Mouse (Mus musculus): ENCODE measurements around the gene Pa2g4. TPM values are rescaled to one million over a fixed set of nuclear protein-coding genes. Genes with fewer than 3 reads are reported as not detected.
A peak's percentile ranks its signal among the peaks of the same experiment; 100 is the strongest.
"Not testable (repeated sequence)": the region's sequence is repeated elsewhere in the genome, so short reads cannot be mapped to it uniquely, and the experiment has no call there.

Gene Pa2g4
- polyA plus RNA-seq (2012; ENCODE audit: insufficient read depth, insufficient read length, low replicate concordance, missing spikeins), result not detected in 2 replicates

- H3K27ac ChIP-seq (ENCODE audit: insufficient read depth, low read depth, low read length), result peak within 1 kb of the TSS; percentile 73
- peaks cover 3% of the 10 kb centered on the region for H3K4me1 ChIP-seq (ENCODE audit: control insufficient read depth, insufficient read depth, low read length)
- TF ChIP-seq POLR2A (IDR thresholded peaks at IDR 0.05; ENCODE audit: insufficient read depth, low read depth, low read length) (peak; percentile 88), CTCF (IDR thresholded peaks at IDR 0.05; ENCODE audit: insufficient read depth, low read depth, low read length) (no peak)
- under 1% methylated on average over 58 of the region's 58 CpGs for WGBS
- H3K4me3 ChIP-seq (ENCODE audit: insufficient read depth, low read depth, low read length), result peak within 1 kb of the TSS; percentile 84
These were observed at the start of gene Pa2g4 for GRCm38 (mm10) chr10:128565788-128566531. TSS of gene Pa2g4 (minus strand) at chr10:128565987.

GRCm38 (mm10) chr10:128614934-128615333 lies 49.1 kb upstream of the Pa2g4 start:
- Histone ChIP-seq H3K4me1 (ENCODE audit: control insufficient read depth, insufficient read depth, low read length) (no peaks in the 10 kb centered on the region), H3K4me3 (ENCODE audit: insufficient read depth, low read depth, low read length) (no peak overlapping the region), H3K27ac (ENCODE audit: insufficient read depth, low read depth, low read length) (no peak overlapping the region)
- 52% methylated on average over 3 of the region's 3 CpGs for WGBS
- TF ChIP-seq POLR2A (IDR thresholded peaks at IDR 0.05; ENCODE audit: insufficient read depth, low read depth, low read length), result no peak
- TF ChIP-seq CTCF (IDR thresholded peaks at IDR 0.05; ENCODE audit: insufficient read depth, low read depth, low read length), result no peak

- H3K4me3 ChIP-seq (ENCODE audit: insufficient read depth, low read depth, low read length); H3K27ac ChIP-seq (ENCODE audit: insufficient read depth, low read depth, low read length); H3K4me1 ChIP-seq (ENCODE audit: control insufficient read depth, insufficient read depth, low read length): not testable (repeated sequence)
- 58% methylated on average over 4 of the region's 4 CpGs for WGBS
These were observed 48.0 kb upstream of the Pa2g4 start for GRCm38 (mm10) chr10:128613820-128614219.

DNA sequence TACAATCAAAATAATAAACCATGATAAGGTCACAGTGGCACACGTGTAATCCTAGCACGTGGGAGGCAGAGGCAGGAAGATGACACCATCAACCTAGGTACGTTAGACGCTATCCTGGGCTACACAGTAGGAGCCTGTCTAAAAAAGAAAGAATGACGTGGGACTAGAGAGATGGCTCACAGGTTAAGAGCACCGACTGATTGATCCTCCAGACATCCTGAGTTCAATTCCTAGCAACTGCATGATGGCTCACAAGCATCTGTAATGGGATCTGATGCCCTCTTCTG lies 47.3 kb upstream of the Pa2g4 start:
- no peak overlapping the region for H3K27ac ChIP-seq (ENCODE audit: insufficient read depth, low read depth, low read length)
- H3K4me1 ChIP-seq (ENCODE audit: control insufficient read depth, insufficient read depth, low read length), result no peaks in the 10 kb centered on the region
- no peak overlapping the region for H3K4me3 ChIP-seq (ENCODE audit: insufficient read depth, low read depth, low read length)
- WGBS, result 32% methylated on average over 6 of the region's 6 CpGs
- no peak for TF ChIP-seq CTCF (IDR thresholded peaks at IDR 0.05; ENCODE audit: insufficient read depth, low read depth, low read length)
- no peak for TF ChIP-seq POLR2A (IDR thresholded peaks at IDR 0.05; ENCODE audit: insufficient read depth, low read depth, low read length)

- no peak for TF ChIP-seq POLR2A (IDR thresholded peaks at IDR 0.05; ENCODE audit: insufficient read depth, low read depth, low read length)
- no peak for TF ChIP-seq CTCF (IDR thresholded peaks at IDR 0.05; ENCODE audit: insufficient read depth, low read depth, low read length)
- no peak overlapping the region for H3K4me3 ChIP-seq (ENCODE audit: insufficient read depth, low read depth, low read length)
- no peaks in the 10 kb centered on the region for H3K4me1 ChIP-seq (ENCODE audit: control insufficient read depth, insufficient read depth, low read length)
- H3K27ac ChIP-seq (ENCODE audit: insufficient read depth, low read depth, low read length), result no peak overlapping the region
- 13% methylated on average over 16 of the region's 16 CpGs for WGBS
These were observed 46.8 kb upstream of the Pa2g4 start for GRCm38 (mm10) chr10:128612433-128613153.

DNA sequence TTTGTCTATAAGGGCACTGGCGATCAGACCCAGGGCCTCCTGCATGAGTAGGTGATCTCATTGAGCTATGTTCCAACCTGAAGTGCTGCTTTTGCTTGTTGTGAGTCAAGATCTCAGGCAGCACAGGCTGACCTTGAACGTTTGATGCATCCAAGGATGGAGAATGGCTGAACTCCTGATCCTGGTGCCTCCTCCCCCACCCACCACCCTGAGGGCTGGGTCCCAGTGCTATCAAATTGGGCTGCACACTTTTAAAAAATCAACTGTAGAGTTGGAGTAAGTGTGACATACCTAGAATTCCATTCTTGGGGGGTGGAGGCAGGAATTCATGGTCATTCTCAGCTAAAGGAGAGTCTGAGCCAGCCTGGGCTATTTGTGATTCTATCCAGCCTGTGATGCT lies 40.7 kb upstream of the Pa2g4 start:
- Histone ChIP-seq H3K27ac (ENCODE audit: insufficient read depth, low read depth, low read length) (no peak overlapping the region), H3K4me1 (ENCODE audit: control insufficient read depth, insufficient read depth, low read length) (no peaks in the 10 kb centered on the region), H3K4me3 (ENCODE audit: insufficient read depth, low read depth, low read length) (no peak overlapping the region)
- 45% methylated on average over 2 of the region's 2 CpGs for WGBS
- TF ChIP-seq CTCF (IDR thresholded peaks at IDR 0.05; ENCODE audit: insufficient read depth, low read depth, low read length), result no peak
- no peak for TF ChIP-seq POLR2A (IDR thresholded peaks at IDR 0.05; ENCODE audit: insufficient read depth, low read depth, low read length)

DNA sequence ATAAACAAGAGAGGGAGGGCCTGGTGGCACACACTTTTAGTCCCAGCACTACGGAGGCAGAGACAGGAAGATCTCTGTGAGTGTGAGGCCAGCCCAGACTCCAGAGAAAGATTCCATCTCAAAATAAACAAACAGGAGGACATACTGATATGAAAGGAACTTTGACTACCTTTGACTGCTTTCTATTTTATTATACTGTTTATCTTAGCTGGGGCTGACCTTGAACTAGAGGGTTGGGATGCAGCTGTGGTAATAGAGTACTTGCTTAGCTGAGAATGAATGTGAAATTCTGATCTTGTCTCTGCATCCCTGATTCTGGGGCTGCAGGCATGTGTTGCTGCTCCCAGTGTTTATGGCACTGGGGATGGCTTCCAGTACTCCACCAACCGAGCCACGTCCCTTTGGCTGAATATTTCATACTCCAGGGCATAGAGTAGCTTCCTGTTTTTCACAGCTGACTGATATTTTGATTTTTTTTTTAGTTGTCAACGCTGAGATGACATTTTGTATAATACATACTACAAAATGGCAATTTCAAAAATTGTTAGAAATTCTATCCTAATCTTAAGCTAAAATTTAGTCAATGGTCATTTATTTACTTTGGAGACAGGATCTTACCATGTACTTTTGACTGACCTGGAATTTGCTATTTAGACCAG lies 36.8 kb upstream of the Pa2g4 start:
- 86% methylated on average over 4 of the region's 4 CpGs for WGBS
- no peak for TF ChIP-seq POLR2A (IDR thresholded peaks at IDR 0.05; ENCODE audit: insufficient read depth, low read depth, low read length)
- TF ChIP-seq CTCF (IDR thresholded peaks at IDR 0.05; ENCODE audit: insufficient read depth, low read depth, low read length), result no peak
- Histone ChIP-seq H3K4me3 (ENCODE audit: insufficient read depth, low read depth, low read length) (no peak overlapping the region), H3K27ac (ENCODE audit: insufficient read depth, low read depth, low read length) (no peak overlapping the region), H3K4me1 (ENCODE audit: control insufficient read depth, insufficient read depth, low read length) (no peaks in the 10 kb centered on the region)

DNA sequence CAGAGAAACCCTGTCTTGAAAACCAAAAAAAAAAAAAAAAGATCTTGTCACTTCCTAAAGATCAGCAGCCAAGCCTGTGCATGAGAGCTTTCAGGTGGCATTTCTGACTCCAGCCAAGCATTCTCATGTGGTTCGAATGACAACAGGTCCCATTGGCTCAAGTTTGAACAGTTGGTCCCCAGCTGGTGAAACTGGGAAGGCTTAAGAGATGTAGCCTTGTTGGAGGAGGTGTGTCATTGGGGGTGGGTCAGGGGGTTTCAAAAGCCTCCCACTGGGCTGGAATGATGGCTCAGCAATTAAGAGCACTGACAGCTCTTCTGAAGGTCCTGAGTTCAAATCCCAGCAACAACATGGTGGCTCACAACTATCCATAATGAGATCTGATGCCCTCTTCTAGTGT lies 35.7 kb upstream of the Pa2g4 start:
- Histone ChIP-seq H3K4me3 (ENCODE audit: insufficient read depth, low read depth, low read length) (no peak overlapping the region), H3K4me1 (ENCODE audit: control insufficient read depth, insufficient read depth, low read length) (no peaks in the 10 kb centered on the region), H3K27ac (ENCODE audit: insufficient read depth, low read depth, low read length) (no peak overlapping the region)
- no peak for TF ChIP-seq POLR2A (IDR thresholded peaks at IDR 0.05; ENCODE audit: insufficient read depth, low read depth, low read length)
- TF ChIP-seq CTCF (IDR thresholded peaks at IDR 0.05; ENCODE audit: insufficient read depth, low read depth, low read length), result no peak
- 82% methylated on average over 1 of the region's 1 CpGs for WGBS

DNA sequence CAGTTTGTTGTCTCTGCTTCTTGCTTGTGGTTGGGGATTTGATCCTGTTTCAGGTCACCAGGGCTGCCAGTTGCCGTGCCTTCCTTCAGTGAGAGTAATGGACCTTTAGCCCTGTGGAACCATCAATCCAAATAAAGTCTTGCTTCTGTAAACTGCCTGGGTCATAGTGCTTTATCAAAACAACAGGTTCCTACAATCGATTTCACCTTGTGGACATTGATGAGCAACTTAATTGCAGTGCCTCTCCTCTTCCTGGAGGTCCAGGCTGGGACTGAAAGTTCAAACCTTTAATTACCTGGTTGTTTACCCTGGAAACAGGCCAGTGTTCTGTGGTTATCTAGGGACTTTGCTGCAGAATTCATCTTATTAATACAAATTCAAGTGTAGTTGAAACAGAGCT lies 32.7 kb upstream of the Pa2g4 start:
- Histone ChIP-seq H3K4me3 (ENCODE audit: insufficient read depth, low read depth, low read length) (no peak overlapping the region), H3K4me1 (ENCODE audit: control insufficient read depth, insufficient read depth, low read length) (no peaks in the 10 kb centered on the region), H3K27ac (ENCODE audit: insufficient read depth, low read depth, low read length) (no peak overlapping the region)
- TF ChIP-seq CTCF (IDR thresholded peaks at IDR 0.05; ENCODE audit: insufficient read depth, low read depth, low read length) (no peak), POLR2A (IDR thresholded peaks at IDR 0.05; ENCODE audit: insufficient read depth, low read depth, low read length) (no peak)
- 79% methylated on average over 2 of the region's 2 CpGs for WGBS
